ENCODE assay signal across 8 mouse cellular contexts in the genomic region with DNA sequence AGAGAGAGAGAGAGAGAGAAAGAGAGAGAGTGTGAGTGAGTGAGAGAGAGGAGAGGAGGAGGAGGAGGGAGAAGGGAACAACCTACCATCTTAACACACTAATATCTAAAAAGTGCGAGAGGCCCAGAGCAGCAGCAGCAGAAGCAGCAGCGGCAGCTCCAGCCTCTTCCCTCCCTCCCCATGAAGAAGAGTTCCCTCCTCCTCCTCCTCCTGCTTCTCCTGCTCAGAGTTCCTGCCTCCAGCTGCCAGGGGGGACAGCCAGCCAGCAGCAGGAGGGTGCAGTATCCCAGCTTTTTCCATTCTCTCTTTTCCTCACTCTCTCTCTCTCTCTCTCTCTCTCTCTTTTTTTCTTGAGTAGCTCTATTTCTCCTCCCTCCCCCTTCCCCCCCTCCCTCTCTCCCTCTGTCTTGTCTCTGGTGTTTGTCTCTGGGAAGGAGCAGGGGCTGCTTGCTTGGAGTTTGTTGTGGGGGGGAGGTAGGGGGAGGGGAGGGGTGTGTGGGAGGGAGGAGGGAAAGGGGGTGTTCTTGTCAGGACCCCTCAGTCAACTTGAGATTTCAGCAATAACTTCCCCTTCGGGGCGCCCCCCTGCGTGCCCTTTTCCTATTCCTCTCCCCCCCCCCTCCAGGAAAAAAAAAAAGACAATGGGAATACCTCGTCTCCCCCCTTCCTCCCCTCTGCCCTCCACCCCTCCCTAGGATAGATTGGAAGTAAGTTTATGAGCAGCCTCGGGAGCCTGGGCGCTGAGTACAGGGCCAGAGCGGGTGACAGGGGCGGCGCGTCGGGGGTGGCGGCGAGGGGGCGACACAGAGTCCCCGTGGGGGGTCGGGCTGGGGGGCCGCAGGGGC.
DNase-seq lines count a peak whose midpoint lies in the region; ATAC-seq and TF ChIP-seq lines count a peak whose summit lies in the region.

No protein-coding gene starts in this region.

- H3K4me2 ChIP-seq in hindbrain, embryonic 16.5 days (ENCODE audit: low read length), result peak overlapping the region; percentile 96

- POLR2A ChIA-PET in Patski (lab: Charles Lee), result interaction anchor here (0.7 kb wide), 2 partner anchors 79 to 126 kb away, joined by 3 to 4 read pairs; no protein-coding TSS in a partner anchor

- in situ Hi-C loops in Patski (cut with MboI; ENCODE audit: low pct_unique_long_range_greater_than_20kb), result no loop called here

- ATAC-seq in Patski, result peak; percentile 42
- peak; percentile 11 for ATAC-seq in hindbrain, embryonic 16.5 days
- ATAC-seq in megakaryocyte progenitor cell, adult 5-6 weeks (replicated peaks; ENCODE audit: poor library complexity), result 0 out of 2 replicates have a peak, but pooled peaks have one; percentile 3
- ATAC-seq in granulocyte monocyte progenitor cell, adult 5-6 weeks (replicated peaks; ENCODE audit: poor library complexity, severe bottlenecking), result no peak

- 1% methylated on average over 14 of the region's 19 CpGs for WGBS in hindbrain, embryonic 16.5 days

- H3K27ac ChIP-seq in hindbrain, embryonic 16.5 days (ENCODE audit: low read depth, low read length), result peak overlapping the region; percentile 100

- no peaks in the 10 kb centered on the region for H3K9me3 ChIP-seq in hindbrain, embryonic 16.5 days (ENCODE audit: control insufficient read depth, low read length)

- DNase-seq in Patski (ENCODE audit: low read depth, low spot score), result no peak
- DNase-seq in cerebellum, postnatal 25 days, result peak; percentile 61 to 75
- peak; percentile 60 to 69 for DNase-seq in frontal cortex, postnatal 36 days (ENCODE audit: low spot score in 2 of 2)
- peak; percentile 44 to 65 for DNase-seq in left cerebral cortex, adult 9 months (ENCODE audit: low spot score in 2 of 2)
- peak; percentile 49 for DNase-seq in right cerebral cortex, postnatal 25 days

- peak overlapping the region; percentile 85 for H3K4me3 ChIP-seq in hindbrain, embryonic 16.5 days (ENCODE audit: low read length)

- no peak for TF ChIP-seq CTCF in Patski (IDR thresholded peaks at IDR 0.05)

- H3K27me3 ChIP-seq in Patski, result no peaks in the 10 kb centered on the region
- H3K27me3 ChIP-seq in hindbrain, embryonic 16.5 days (replicated peaks; ENCODE audit: control insufficient read depth, insufficient read depth, low read length), result no peaks in the 10 kb centered on the region

- H3K9ac ChIP-seq in hindbrain, embryonic 16.5 days (ENCODE audit: low read depth, low read length), result peak overlapping the region; percentile 95

- peaks cover 25% of the 10 kb centered on the region for H3K4me1 ChIP-seq in hindbrain, embryonic 16.5 days (ENCODE audit: control insufficient read depth, insufficient read depth, low read depth, low read length)

- CTCF ChIA-PET in Patski (lab: Charles Lee), result no interaction called here

- H3K36me3 ChIP-seq in hindbrain, embryonic 16.5 days (ENCODE audit: control insufficient read depth, insufficient read depth, low read length), result no peaks in the 10 kb centered on the region
